ENCODE assay signal across 15 mouse cellular contexts in the genomic region with DNA sequence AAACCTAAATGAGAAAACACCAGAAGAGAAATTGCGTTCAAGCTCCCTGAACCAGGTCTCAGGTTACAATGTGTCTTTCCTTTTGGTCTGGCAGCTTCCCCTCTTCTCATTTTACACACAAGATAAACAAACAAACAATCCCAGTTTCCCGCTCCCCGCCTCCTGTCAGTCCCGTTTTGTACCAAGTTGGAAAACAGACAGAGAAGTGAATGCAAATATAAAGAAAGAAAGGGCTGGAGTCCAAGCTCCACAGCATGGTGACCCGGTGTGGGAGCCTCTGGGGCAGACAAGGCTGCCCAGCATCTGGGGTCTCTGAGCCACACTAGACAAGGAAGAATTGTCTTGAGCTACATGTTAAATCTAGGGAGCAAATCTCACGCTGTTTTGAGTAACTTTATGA.
DNase-seq lines count a peak whose midpoint lies in the region; ATAC-seq lines count a peak whose summit lies in the region.
"Had no signal": no experiment of that assay in that cellular context is flagged by ENCODE, and none has a peak within 500 bp of the region (broad histone marks: within the 10 kb centered on the region; RNA-seq: fewer than 3 reads in every experiment).

No protein-coding gene starts in this region.

- H3K27me3 ChIP-seq in heart, embryonic 10.5 days (ENCODE audit: insufficient read depth, poor library complexity, severe bottlenecking) = no peaks in the 10 kb centered on the region
- no peaks in the 10 kb centered on the region for H3K27me3 ChIP-seq in heart, embryonic 12.5 days (replicated peaks)
- H3K27me3 ChIP-seq in lung, embryonic 15.5 days = no peaks in the 10 kb centered on the region
- no peaks in the 10 kb centered on the region for H3K27me3 ChIP-seq in hindbrain, embryonic 15.5 days
- H3K27me3 ChIP-seq: megakaryocyte, embryonic 14.5 days had no signal

- no peak overlapping the region for H3K9ac ChIP-seq in heart, embryonic 12.5 days
- H3K9ac ChIP-seq in lung, embryonic 15.5 days = no peak overlapping the region
- no peak overlapping the region for H3K9ac ChIP-seq in hindbrain, embryonic 15.5 days
- H3K9ac ChIP-seq: liver, postnatal 0 days had no signal

- H3K4me2 ChIP-seq in heart, embryonic 12.5 days = no peak overlapping the region
- no peak overlapping the region for H3K4me2 ChIP-seq in lung, embryonic 15.5 days
- H3K4me2 ChIP-seq in hindbrain, embryonic 15.5 days = no peak overlapping the region
- H3K4me2 ChIP-seq: heart, embryonic 11.5 days had no signal

- DNase-seq in heart, embryonic 10.5 days (ENCODE audit: low spot score) = no peak
- no peak for DNase-seq in lung, postnatal 14 days
- DNase-seq in embryo, embryonic 10 days (ENCODE audit: low spot score) = peak; percentile 38
- DNase-seq in thymus, postnatal 10 days (ENCODE audit: low spot score in 2 of 2) = no peak
- DNase-seq in cerebellum, adult 8-10 months = no peak
- DNase-seq: kidney, postnatal 14 days; liver, postnatal 0 days; thymus, adult 18-20 months had no signal

- H3K4me1 ChIP-seq in heart, embryonic 10.5 days = no peaks in the 10 kb centered on the region
- H3K4me1 ChIP-seq in heart, embryonic 12.5 days (replicated peaks) = peaks cover 5% of the 10 kb centered on the region; the same call in 1 of the 2 replicates
- H3K4me1 ChIP-seq in lung, embryonic 15.5 days = 0 out of 2 replicates have a peak, but pooled peaks cover 9% of the 10 kb centered on the region
- H3K4me1 ChIP-seq in hindbrain, embryonic 15.5 days (replicated peaks) = no peaks in the 10 kb centered on the region
- H3K4me1 ChIP-seq: megakaryocyte, embryonic 14.5 days had no signal

- no peaks in the 10 kb centered on the region for H3K9me3 ChIP-seq in heart, embryonic 10.5 days
- H3K9me3 ChIP-seq in heart, embryonic 12.5 days (replicated peaks) = no peaks in the 10 kb centered on the region
- no peaks in the 10 kb centered on the region for H3K9me3 ChIP-seq in lung, embryonic 15.5 days
- no peaks in the 10 kb centered on the region for H3K9me3 ChIP-seq in hindbrain, embryonic 15.5 days
- H3K9me3 ChIP-seq: G1E had no signal

- 19% methylated on average over 6 of the region's 6 CpGs for WGBS in heart, embryonic 10.5 days
- WGBS in heart, embryonic 12.5 days = 30% methylated on average over 6 of the region's 6 CpGs
- WGBS in lung, embryonic 15.5 days = 19% methylated on average over 6 of the region's 6 CpGs
- WGBS in hindbrain, embryonic 15.5 days = 33% methylated on average over 6 of the region's 6 CpGs

- no peaks in the 10 kb centered on the region for H3K36me3 ChIP-seq in heart, embryonic 10.5 days
- H3K36me3 ChIP-seq in heart, embryonic 12.5 days = no peaks in the 10 kb centered on the region
- no peaks in the 10 kb centered on the region for H3K36me3 ChIP-seq in lung, embryonic 15.5 days
- H3K36me3 ChIP-seq in hindbrain, embryonic 15.5 days = no peaks in the 10 kb centered on the region
- H3K36me3 ChIP-seq: G1E had no signal

- H3K4me3 ChIP-seq in heart, embryonic 10.5 days = no peak overlapping the region
- no peak overlapping the region for H3K4me3 ChIP-seq in heart, embryonic 12.5 days
- H3K4me3 ChIP-seq in lung, embryonic 15.5 days = no peak overlapping the region
- H3K4me3 ChIP-seq in hindbrain, embryonic 15.5 days = no peak overlapping the region
- H3K4me3 ChIP-seq: megakaryocyte, embryonic 14.5 days had no signal

- no peak for ATAC-seq in heart, embryonic 12.5 days (ENCODE audit: insufficient number of reproducible peaks, low FRiP score)
- peak; percentile 42; the same call in 1 of the 2 replicates for ATAC-seq in lung, embryonic 15.5 days (ENCODE audit: borderline replicate concordance, extremely low read depth, low FRiP score, low TSS enrichment)
- no peak for ATAC-seq in hindbrain, embryonic 15.5 days (ENCODE audit: low FRiP score, low read depth)
- ATAC-seq: forebrain, embryonic 16.5 days; liver, postnatal 0 days had no signal

- H3K27ac ChIP-seq in heart, embryonic 10.5 days = 0 out of 2 replicates have a peak overlapping the region, but pooled peaks have one; percentile 7
- H3K27ac ChIP-seq in heart, embryonic 12.5 days (ENCODE audit: poor library complexity, severe bottlenecking) = no peak overlapping the region
- peak overlapping the region; percentile 6; the same call in 1 of the 2 replicates for H3K27ac ChIP-seq in lung, embryonic 15.5 days
- 0 out of 2 replicates have a peak overlapping the region, but pooled peaks have one; percentile 45 for H3K27ac ChIP-seq in hindbrain, embryonic 15.5 days (replicated peaks)
